Mouse (Mus musculus) megakaryocyte, adult 5-6 weeks (primary cell): ENCODE measurements around the gene Catsperd. TPM values are rescaled to one million over a fixed set of nuclear protein-coding genes. Genes with fewer than 3 reads are reported as not detected.
"Not testable (repeated sequence)": the region's sequence is repeated elsewhere in the genome, so short reads cannot be mapped to it uniquely, and the experiment has no call there.

ENCODE experiments used
- ATAC-seq: 2 replicates; pipeline ENCODE4 v1.8.0; 2016; ENCODE audit warnings: mild to moderate bottlenecking, inconsistent platforms; ENCODE audit not compliant: poor library complexity, severe bottlenecking
- total RNA-seq, 2 experiments: library from RNA; stranded (forward) in 1 of 2; stranded (reverse) in 1 of 2; fragments of 153-499, 151-499 nt in 1 of 2; fragments of 221-1000, 200-1000 nt in 1 of 2; gene quantifications; 2 replicates each; pipeline versions ENCODE4 v1.2.3 to v1.2.4; 2015 to 2017

The Catsperd gene
- total RNA-seq, 2 experiments from 2014 or later, result not detected

GRCm38 (mm10) chr17:56611861-56612564 is 15.9 kb upstream of the Catsperd start:
- no peak for ATAC-seq

- not testable (repeated sequence) for ATAC-seq
Measured at GRCm38 (mm10) chr17:56612565-56612939, 15.4 kb upstream of the Catsperd start.

- ATAC-seq, result peak; percentile 73
Measured at GRCm38 (mm10) chr17:56613236-56613844, 14.6 kb upstream of the Catsperd start, which contains the start of gene Rpl36. Rpl36 (plus strand) TSS chr17:56613416.

- not testable (repeated sequence) for ATAC-seq
Measured at GRCm38 (mm10) chr17:56613893-56614292, 14.1 kb upstream of the Catsperd start.

GRCm38 (mm10) chr17:56614391-56615135 is 13.4 kb upstream of the Catsperd start:
- ATAC-seq, result no peak

- no peak for ATAC-seq
Measured at GRCm38 (mm10) chr17:56615136-56615784, 12.7 kb upstream of the Catsperd start.

- no peak for ATAC-seq
Measured at GRCm38 (mm10) chr17:56615792-56616191, 12.2 kb upstream of the Catsperd start.

- ATAC-seq, result no peak
Measured at GRCm38 (mm10) chr17:56616725-56617124, 11.2 kb upstream of the Catsperd start.

GRCm38 (mm10) chr17:56617628-56618027 is 10.3 kb upstream of the Catsperd start:
- ATAC-seq, result no peak

- no peak for ATAC-seq
Measured at GRCm38 (mm10) chr17:56625495-56625894, 2.4 kb upstream of the Catsperd start.

- ATAC-seq, result no peak; the same call in 1 of the 2 replicates
Measured at GRCm38 (mm10) chr17:56626260-56626659, 1.7 kb upstream of the Catsperd start.

GRCm38 (mm10) chr17:56626754-56627470 is 1.0 kb upstream of the Catsperd start, which contains the start of gene Lonp1:
Lonp1 (minus strand) TSS chr17:56626887.
- peak; percentile 96 for ATAC-seq

GRCm38 (mm10) chr17:56629800-56630781 is 2.1 kb downstream of the Catsperd start:
- not testable (repeated sequence) for ATAC-seq

- ATAC-seq, result no peak
Measured at GRCm38 (mm10) chr17:56631807-56632206, 3.9 kb downstream of the Catsperd start.

GRCm38 (mm10) chr17:56634023-56634422 is 6.1 kb downstream of the Catsperd start:
- no peak for ATAC-seq

- ATAC-seq, result no peak
Measured at GRCm38 (mm10) chr17:56643237-56643636, 15.3 kb downstream of the Catsperd start.

- no peak for ATAC-seq
Measured at GRCm38 (mm10) chr17:56647546-56647945, 19.6 kb downstream of the Catsperd start.

GRCm38 (mm10) chr17:56651801-56652200 is 23.9 kb downstream of the Catsperd start:
- no peak for ATAC-seq

- no peak for ATAC-seq
Measured at GRCm38 (mm10) chr17:56654771-56655170, 26.8 kb downstream of the Catsperd start.
